Mouse (Mus musculus) neural tube, embryonic 14.5 days (tissue): ENCODE data around the gene Itga6. TPM values are rescaled to one million over a fixed set of nuclear protein-coding genes. Genes with fewer than 3 reads are reported as not detected.

Experiments
- ATAC-seq: fragments of 200-750 bp; cut with Nextera tagmentation; 2 replicates; pipeline ENCODE4 v1.8.0; 2017; ENCODE audit warnings: low read depth, mild to moderate bottlenecking, moderate TSS enrichment, moderate library complexity
- H3K27ac ChIP-seq: fragments of 300-500 bp; sonication (generic); 2 replicates; pipeline ENCODE4 v1.5.1; 2014; ENCODE audit warnings: low read depth, mild to moderate bottlenecking, control low read depth, low read length, moderate library complexity, mixed read lengths
- H3K27me3 ChIP-seq: fragments of 300-500 bp; sonication (generic); 2 replicates; pipeline ENCODE4 v1.6.1; 2014; ENCODE audit warnings: low read length; ENCODE audit not compliant: control insufficient read depth, insufficient read depth
- H3K36me3 ChIP-seq: fragments of 300-500 bp; sonication (generic); 2 replicates; pipeline ENCODE4 v1.6.1; 2014; ENCODE audit warnings: low read length, mixed read lengths; ENCODE audit not compliant: control insufficient read depth, insufficient read depth
- H3K4me1 ChIP-seq: fragments of 300-500 bp; sonication (generic); 2 replicates; pipeline ENCODE4 v1.6.1; 2014; ENCODE audit warnings: low read length; ENCODE audit not compliant: control insufficient read depth, insufficient read depth
- H3K4me2 ChIP-seq: fragments of 300-500 bp; sonication (generic); 2 replicates; pipeline ENCODE4 v1.6.1; 2014; ENCODE audit warnings: mild to moderate bottlenecking, low read depth, low read length, control low read depth
- H3K4me3 ChIP-seq: fragments of 300-500 bp; sonication (generic); 2 replicates; pipeline ENCODE4 v1.5.1; 2014; ENCODE audit warnings: low read depth, low read length, control low read depth, mixed read lengths
- H3K9ac ChIP-seq: fragments of 300-500 bp; sonication (generic); replicated peaks from 2 replicates; pipeline ENCODE4 v1.6.1; 2014; ENCODE audit warnings: low read depth, mild to moderate bottlenecking, control low read depth, low read length, mixed read lengths
- H3K9me3 ChIP-seq: fragments of 300-500 bp; sonication (generic); 2 replicates; pipeline ENCODE4 v1.6.1; 2016; ENCODE audit warnings: low read length; ENCODE audit not compliant: control insufficient read depth
- WGBS: fragments of 180-500 bp; shearing (Covaris S2); extraction: QIAGEN DNeasy Blood & Tissue Kit; methylation state at CpG from one replicate; pipeline ENCODE4 v1.1.7; 2014; 5-methylcytosine and 5-hydroxymethylcytosine counted together
- polyA plus RNA-seq: library from polyadenylated mRNA; unstranded; fragments of >200 nt; fragmentation: Nextera tagmentation; extraction: Ambion mirVana; gene quantifications from 2 replicates; pipeline ENCODE4 v1.2.1, GENCODE M21; 2014

The Itga6 gene
- polyA plus RNA-seq, 1 experiment from 2014 or later: 21.5 TPM

GRCm38 (mm10) chr2:71865935-71866334, 120.5 kb downstream of the Itga6 start:
- no peaks in the 10 kb centered on the region for H3K27me3 ChIP-seq
- no peak overlapping the region for H3K27ac ChIP-seq
- H3K9ac ChIP-seq: no peak overlapping the region
- H3K4me1 ChIP-seq: no peaks in the 10 kb centered on the region
- no peak for ATAC-seq
- 73% methylated on average over 3 of the region's 3 CpGs for WGBS
- H3K4me3 ChIP-seq: no peak overlapping the region
- no peak overlapping the region for H3K4me2 ChIP-seq
- no peaks in the 10 kb centered on the region for H3K9me3 ChIP-seq
- no peaks in the 10 kb centered on the region for H3K36me3 ChIP-seq

GRCm38 (mm10) chr2:71866565-71866964, 121.1 kb downstream of the Itga6 start:
- H3K9ac ChIP-seq: no peak overlapping the region
- H3K27me3 ChIP-seq: no peaks in the 10 kb centered on the region
- 52% methylated on average over 1 of the region's 1 CpGs for WGBS
- H3K9me3 ChIP-seq: no peaks in the 10 kb centered on the region
- H3K4me2 ChIP-seq: no peak overlapping the region
- ATAC-seq: no peak
- H3K27ac ChIP-seq: no peak overlapping the region
- H3K4me1 ChIP-seq: no peaks in the 10 kb centered on the region
- no peak overlapping the region for H3K4me3 ChIP-seq
- no peaks in the 10 kb centered on the region for H3K36me3 ChIP-seq

GRCm38 (mm10) chr2:71867019-71867418, 121.6 kb downstream of the Itga6 start:
- no peaks in the 10 kb centered on the region for H3K4me1 ChIP-seq
- H3K27ac ChIP-seq: no peak overlapping the region
- no peak overlapping the region for H3K4me3 ChIP-seq
- H3K4me2 ChIP-seq: no peak overlapping the region
- H3K27me3 ChIP-seq: no peaks in the 10 kb centered on the region
- no peaks in the 10 kb centered on the region for H3K36me3 ChIP-seq
- no peak for ATAC-seq
- no peaks in the 10 kb centered on the region for H3K9me3 ChIP-seq
- WGBS: 76% methylated on average over 3 of the region's 3 CpGs
- H3K9ac ChIP-seq: no peak overlapping the region

GRCm38 (mm10) chr2:71867480-71867879, 122.1 kb downstream of the Itga6 start:
- WGBS: 9% methylated on average over 5 of the region's 5 CpGs
- no peak for ATAC-seq
- no peaks in the 10 kb centered on the region for H3K9me3 ChIP-seq
- no peak overlapping the region for H3K9ac ChIP-seq
- no peak overlapping the region for H3K4me3 ChIP-seq
- H3K27me3 ChIP-seq: no peaks in the 10 kb centered on the region
- H3K4me2 ChIP-seq: no peak overlapping the region
- H3K4me1 ChIP-seq: no peaks in the 10 kb centered on the region
- H3K27ac ChIP-seq: no peak overlapping the region
- H3K36me3 ChIP-seq: no peaks in the 10 kb centered on the region

- no peaks in the 10 kb centered on the region for H3K27me3 ChIP-seq
- H3K36me3 ChIP-seq: no peaks in the 10 kb centered on the region
- no peak overlapping the region for H3K27ac ChIP-seq
- no peak for ATAC-seq
- H3K4me1 ChIP-seq: no peaks in the 10 kb centered on the region
- 95% methylated on average over 1 of the region's 1 CpGs for WGBS
- H3K4me2 ChIP-seq: no peak overlapping the region
- H3K9ac ChIP-seq: no peak overlapping the region
- H3K4me3 ChIP-seq: no peak overlapping the region
- no peaks in the 10 kb centered on the region for H3K9me3 ChIP-seq
These were observed 122.8 kb downstream of the Itga6 start for GRCm38 (mm10) chr2:71868256-71868655.

- 86% methylated on average over 10 of the region's 10 CpGs for whole genome bisulfite sequencing
- H3K9me3 ChIP-seq: no peaks in the 10 kb centered on the region
- no peak overlapping the region for H3K9ac ChIP-seq
- no peaks in the 10 kb centered on the region for H3K27me3 ChIP-seq
- H3K36me3 ChIP-seq: no peaks in the 10 kb centered on the region
- 0 out of 2 replicates have a peak, but pooled peaks cover 4% of the 10 kb centered on the region for H3K4me1 ChIP-seq
- H3K27ac ChIP-seq: no peak overlapping the region
- no peak overlapping the region for H3K4me3 ChIP-seq
- peak overlapping the region; percentile 88; the same call in 1 of the 2 replicates for H3K4me2 ChIP-seq
- no peak for ATAC-seq
These were observed 126.7 kb downstream of the Itga6 start for GRCm38 (mm10) chr2:71872141-71872540.

GRCm38 (mm10) chr2:71872801-71873443, 127.5 kb downstream of the Itga6 start, which contains the start of gene Pdk1:
TSS of gene Pdk1 (plus strand) at chr2:71873224.
- H3K4me2 ChIP-seq: peak within 1 kb of the TSS; percentile 88
- H3K4me3 ChIP-seq: peak within 1 kb of the TSS; percentile 78
- ATAC-seq: peak; percentile 98
- peak within 1 kb of the TSS; percentile 69 for H3K9ac ChIP-seq
- under 1% methylated on average over 55 of the region's 55 CpGs for WGBS
- H3K9me3 ChIP-seq: no peaks in the 10 kb centered on the region
- H3K27ac ChIP-seq: peak within 1 kb of the TSS; percentile 72
- 0 out of 2 replicates have a peak, but pooled peaks cover 4% of the 10 kb centered on the region for H3K4me1 ChIP-seq
- H3K36me3 ChIP-seq: no peaks in the 10 kb centered on the region
- H3K27me3 ChIP-seq: no peaks in the 10 kb centered on the region

- peak overlapping the region; percentile 69 for H3K9ac ChIP-seq
- H3K4me2 ChIP-seq: peak overlapping the region; percentile 88
- H3K4me3 ChIP-seq: peak overlapping the region; percentile 78
- H3K36me3 ChIP-seq: no peaks in the 10 kb centered on the region
- WGBS: 2% methylated on average over 50 of the region's 51 CpGs
- H3K9me3 ChIP-seq: no peaks in the 10 kb centered on the region
- H3K27me3 ChIP-seq: no peaks in the 10 kb centered on the region
- 0 out of 2 replicates have a peak, but pooled peaks cover 4% of the 10 kb centered on the region for H3K4me1 ChIP-seq
- ATAC-seq: no peak; the same call in 1 of the 2 replicates
- H3K27ac ChIP-seq: peak overlapping the region; percentile 72
These were observed 128.3 kb downstream of the Itga6 start for GRCm38 (mm10) chr2:71873474-71874322.

- Histone ChIP-seq H3K27me3 (no peaks in the 10 kb centered on the region), H3K9ac (no peak overlapping the region), H3K4me2 (0 out of 2 replicates have a peak overlapping the region, but pooled peaks have one; percentile 88), H3K9me3 (no peaks in the 10 kb centered on the region), H3K27ac (no peak overlapping the region), H3K4me1 (0 out of 2 replicates have a peak, but pooled peaks cover 4% of the 10 kb centered on the region), H3K4me3 (no peak overlapping the region), H3K36me3 (no peaks in the 10 kb centered on the region)
- 80% methylated on average over 2 of the region's 2 CpGs for WGBS
- no peak for ATAC-seq
These were observed 129.0 kb downstream of the Itga6 start for GRCm38 (mm10) chr2:71874422-71874821.
